Mouse (Mus musculus) forebrain, embryonic 13.5 days (tissue): Measurements from ENCODE around the gene Gm20388. TPM values are rescaled to one million over a fixed set of nuclear protein-coding genes. Genes with fewer than 3 reads are reported as not detected.

Experiments used
- ATAC-seq: fragments of 200-750 bp; cut with Nextera tagmentation; 2 replicates; pipeline ENCODE4 v1.8.0; 2017
- H3K27ac ChIP-seq: fragments of 300-500 bp; sonication (generic); 2 replicates; pipeline ENCODE4 v1.5.1; 2015; ENCODE audit warnings: inconsistent platforms, mild to moderate bottlenecking, moderate library complexity
- H3K27me3 ChIP-seq: fragments of 300-500 bp; sonication (generic); 2 replicates; pipeline ENCODE4 v1.6.1; 2015; ENCODE audit warnings: mild to moderate bottlenecking, inconsistent platforms
- H3K36me3 ChIP-seq: fragments of 300-500 bp; sonication (generic); 2 replicates; pipeline ENCODE4 v1.6.1; 2015; ENCODE audit warnings: mild to moderate bottlenecking, inconsistent platforms; ENCODE audit not compliant: poor library complexity, severe bottlenecking
- H3K4me1 ChIP-seq: fragments of 300-500 bp; sonication (generic); 2 replicates; pipeline ENCODE4 v1.6.1; 2015; ENCODE audit warnings: inconsistent platforms
- H3K4me2 ChIP-seq: fragments of 300-500 bp; sonication (generic); 2 replicates; pipeline ENCODE4 v1.6.1; 2015; ENCODE audit warnings: inconsistent platforms, mild to moderate bottlenecking, moderate library complexity
- H3K4me3 ChIP-seq: fragments of 300-500 bp; sonication (generic); 2 replicates; pipeline ENCODE4 v1.5.1; 2015; ENCODE audit warnings: mild to moderate bottlenecking, inconsistent platforms
- H3K9ac ChIP-seq: fragments of 300-500 bp; sonication (generic); 2 replicates; pipeline ENCODE4 v1.6.1; 2015; ENCODE audit warnings: mild to moderate bottlenecking, inconsistent platforms
- H3K9me3 ChIP-seq: fragments of 300-500 bp; sonication (generic); replicated peaks from 2 replicates; pipeline ENCODE4 v1.6.1; 2016; ENCODE audit warnings: inconsistent platforms
- WGBS: fragments of 180-500 bp; shearing (Covaris S2); methylation state at CpG from one replicate; pipeline ENCODE4 v1.1.7; 2015; 5-methylcytosine and 5-hydroxymethylcytosine counted together
- polyA plus RNA-seq: library from polyadenylated mRNA; unstranded; fragments of >200 nt; fragmentation: Nextera tagmentation; extraction: Ambion mirVana; gene quantifications from 2 replicates; pipeline ENCODE4 v1.2.1, GENCODE M21; 2015

Gm20388 gene
- polyA plus RNA-seq, 1 experiment from 2014 or later, result 5.6 TPM

GRCm38 (mm10) chr8:121332436-121332835 is 1421.8 kb downstream of the Gm20388 start:
- H3K4me3 ChIP-seq, result no peak overlapping the region
- no peak for ATAC-seq
- no peak overlapping the region for H3K27ac ChIP-seq
- no peaks in the 10 kb centered on the region for H3K27me3 ChIP-seq
- 67% methylated on average over 8 of the region's 8 CpGs for WGBS
- H3K9ac ChIP-seq, result no peak overlapping the region
- no peak overlapping the region for H3K4me2 ChIP-seq
- no peaks in the 10 kb centered on the region for H3K36me3 ChIP-seq
- H3K9me3 ChIP-seq, result no peaks in the 10 kb centered on the region; the same call in 1 of the 2 replicates
- peaks cover 7% of the 10 kb centered on the region; the same call in 1 of the 2 replicates for H3K4me1 ChIP-seq

GRCm38 (mm10) chr8:121334495-121335424 is 1424.1 kb downstream of the Gm20388 start:
- 54% methylated on average over 33 of the region's 33 CpGs for WGBS
- Histone ChIP-seq H3K9ac (no peak overlapping the region), H3K4me2 (no peak overlapping the region)

GRCm38 (mm10) chr8:121335684-121336083 is 1425.0 kb downstream of the Gm20388 start:
- Histone ChIP-seq H3K4me1 (peaks cover 7% of the 10 kb centered on the region; the same call in 1 of the 2 replicates), H3K36me3 (no peaks in the 10 kb centered on the region), H3K4me3 (no peak overlapping the region), H3K9ac (no peak overlapping the region), H3K4me2 (no peak overlapping the region), H3K27me3 (no peaks in the 10 kb centered on the region), H3K27ac (no peak overlapping the region), H3K9me3 (no peaks in the 10 kb centered on the region; the same call in 1 of the 2 replicates)
- no peak for ATAC-seq
- 95% methylated on average over 7 of the region's 7 CpGs for WGBS

More at GRCm38 (mm10) chr8:121334495-121335424, 1424.1 kb downstream of the Gm20388 start:
- ATAC-seq, result no peak
- Histone ChIP-seq H3K4me3 (no peak overlapping the region), H3K9me3 (no peaks in the 10 kb centered on the region; the same call in 1 of the 2 replicates), H3K27me3 (no peaks in the 10 kb centered on the region), H3K4me1 (peaks cover 7% of the 10 kb centered on the region; the same call in 1 of the 2 replicates), H3K36me3 (no peaks in the 10 kb centered on the region), H3K27ac (no peak overlapping the region; the same call in 1 of the 2 replicates)

- Histone ChIP-seq H3K9ac (no peak overlapping the region), H3K4me1 (no peaks in the 10 kb centered on the region), H3K27ac (no peak overlapping the region), H3K4me2 (no peak overlapping the region), H3K4me3 (no peak overlapping the region), H3K9me3 (no peaks in the 10 kb centered on the region), H3K27me3 (no peaks in the 10 kb centered on the region), H3K36me3 (no peaks in the 10 kb centered on the region)
- WGBS, result 74% methylated on average over 13 of the region's 13 CpGs
- no peak for ATAC-seq
Measured at GRCm38 (mm10) chr8:121342931-121343330, 1432.3 kb downstream of the Gm20388 start.

GRCm38 (mm10) chr8:121344486-121344885 is 1433.8 kb downstream of the Gm20388 start:
- no peak overlapping the region for H3K4me3 ChIP-seq
- H3K4me2 ChIP-seq, result no peak overlapping the region
- H3K27ac ChIP-seq, result no peak overlapping the region
- H3K4me1 ChIP-seq, result no peaks in the 10 kb centered on the region
- H3K36me3 ChIP-seq, result no peaks in the 10 kb centered on the region
- no peak for ATAC-seq
- no peaks in the 10 kb centered on the region for H3K9me3 ChIP-seq
- no peak overlapping the region for H3K9ac ChIP-seq
- 87% methylated on average over 9 of the region's 9 CpGs for WGBS
- H3K27me3 ChIP-seq, result no peaks in the 10 kb centered on the region

GRCm38 (mm10) chr8:121346175-121346574 is 1435.5 kb downstream of the Gm20388 start:
- no peak for ATAC-seq
- Histone ChIP-seq H3K4me1 (no peaks in the 10 kb centered on the region), H3K27me3 (no peaks in the 10 kb centered on the region), H3K9ac (no peak overlapping the region), H3K36me3 (no peaks in the 10 kb centered on the region), H3K4me2 (no peak overlapping the region), H3K27ac (no peak overlapping the region), H3K9me3 (no peaks in the 10 kb centered on the region), H3K4me3 (no peak overlapping the region)
- WGBS, result 88% methylated on average over 13 of the region's 13 CpGs

GRCm38 (mm10) chr8:121346862-121347261 is 1436.2 kb downstream of the Gm20388 start:
- Histone ChIP-seq H3K9ac (no peak overlapping the region), H3K4me3 (no peak overlapping the region), H3K27ac (no peak overlapping the region), H3K27me3 (no peaks in the 10 kb centered on the region), H3K4me2 (no peak overlapping the region), H3K9me3 (no peaks in the 10 kb centered on the region), H3K4me1 (no peaks in the 10 kb centered on the region), H3K36me3 (no peaks in the 10 kb centered on the region)
- ATAC-seq, result no peak
- 83% methylated on average over 9 of the region's 9 CpGs for WGBS

- Histone ChIP-seq H3K4me3 (no peak overlapping the region), H3K9ac (no peak overlapping the region), H3K27ac (no peak overlapping the region), H3K27me3 (0 out of 2 replicates have a peak, but pooled peaks cover 2% of the 10 kb centered on the region), H3K36me3 (no peaks in the 10 kb centered on the region), H3K4me1 (no peaks in the 10 kb centered on the region), H3K9me3 (no peaks in the 10 kb centered on the region), H3K4me2 (no peak overlapping the region)
- ATAC-seq, result no peak
- 52% methylated on average over 4 of the region's 4 CpGs for WGBS
Measured at GRCm38 (mm10) chr8:121348998-121349397, 1438.4 kb downstream of the Gm20388 start.

GRCm38 (mm10) chr8:121350803-121351202 is 1440.2 kb downstream of the Gm20388 start:
- WGBS, result 87% methylated on average over 9 of the region's 9 CpGs
- ATAC-seq, result no peak
- Histone ChIP-seq H3K36me3 (no peaks in the 10 kb centered on the region), H3K27me3 (0 out of 2 replicates have a peak, but pooled peaks cover 2% of the 10 kb centered on the region), H3K9ac (no peak overlapping the region), H3K4me3 (no peak overlapping the region), H3K4me2 (no peak overlapping the region), H3K27ac (no peak overlapping the region), H3K4me1 (no peaks in the 10 kb centered on the region), H3K9me3 (no peaks in the 10 kb centered on the region)

GRCm38 (mm10) chr8:121354844-121355243 is 1444.2 kb downstream of the Gm20388 start:
- Histone ChIP-seq H3K9me3 (no peaks in the 10 kb centered on the region), H3K9ac (no peak overlapping the region), H3K4me2 (no peak overlapping the region), H3K36me3 (no peaks in the 10 kb centered on the region), H3K4me3 (no peak overlapping the region), H3K27me3 (peaks cover 9% of the 10 kb centered on the region; the same call in 1 of the 2 replicates), H3K27ac (no peak overlapping the region), H3K4me1 (peaks cover 12% of the 10 kb centered on the region)
- WGBS, result 89% methylated on average over 10 of the region's 10 CpGs
- ATAC-seq, result no peak

- no peak overlapping the region for H3K27ac ChIP-seq
- H3K4me2 ChIP-seq, result no peak overlapping the region
- WGBS, result 93% methylated on average over 4 of the region's 4 CpGs
- H3K4me1 ChIP-seq, result peaks cover 14% of the 10 kb centered on the region
- no peaks in the 10 kb centered on the region for H3K36me3 ChIP-seq
- no peaks in the 10 kb centered on the region for H3K9me3 ChIP-seq
- no peak overlapping the region for H3K9ac ChIP-seq
- H3K4me3 ChIP-seq, result no peak overlapping the region
- ATAC-seq, result no peak
- H3K27me3 ChIP-seq, result peaks cover 20% of the 10 kb centered on the region
Measured at GRCm38 (mm10) chr8:121357451-121357850, 1446.8 kb downstream of the Gm20388 start.

- 67% methylated on average over 4 of the region's 4 CpGs for WGBS
- ATAC-seq, result no peak
- H3K36me3 ChIP-seq, result no peaks in the 10 kb centered on the region
- H3K27me3 ChIP-seq, result peaks cover 20% of the 10 kb centered on the region
- no peak overlapping the region for H3K9ac ChIP-seq
- H3K9me3 ChIP-seq, result no peaks in the 10 kb centered on the region
- no peak overlapping the region; the same call in 1 of the 2 replicates for H3K27ac ChIP-seq
- H3K4me2 ChIP-seq, result no peak overlapping the region
- peaks cover 14% of the 10 kb centered on the region for H3K4me1 ChIP-seq
- no peak overlapping the region for H3K4me3 ChIP-seq
Measured at GRCm38 (mm10) chr8:121358609-121359008, 1448.0 kb downstream of the Gm20388 start.
